Mouse (Mus musculus): Measurements from ENCODE around the gene Zfp42. TPM values are rescaled to one million over a fixed set of nuclear protein-coding genes. Genes with fewer than 3 reads are reported as not detected.

Gene Zfp42
- total RNA-seq, 2 experiments from 2014 or later: not detected

DNA sequence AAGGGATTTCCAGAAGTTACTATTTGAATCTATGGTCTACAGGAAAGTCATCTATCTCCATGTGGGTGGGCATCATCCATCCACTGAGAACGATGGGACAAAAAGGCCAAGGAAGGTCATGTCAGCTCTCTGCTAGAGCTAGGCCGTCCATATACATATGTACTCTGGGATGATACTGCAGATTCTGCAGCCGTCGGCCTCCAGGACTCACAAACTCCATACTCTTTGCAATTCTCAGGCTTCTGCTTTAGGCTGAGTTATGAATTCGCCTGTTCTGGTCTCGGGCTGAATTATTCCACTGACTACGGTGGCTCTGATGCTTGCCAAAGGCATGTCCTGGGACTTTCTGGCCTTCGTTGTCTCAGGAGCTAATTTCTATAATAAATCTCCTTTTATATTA is 58.1 kb downstream of the Zfp42 start:
- DNase-seq: no peak

Other genes with a start within 250 kb of the Zfp42 start
- not detected for gene Triml1, start 165.5 kb downstream of the Zfp42 start, total RNA-seq (2021)
- gene Triml2, start 126.4 kb downstream of the Zfp42 start, total RNA-seq (2021): not detected
- not detected for gene Adam26b, start 221.1 kb upstream of the Zfp42 start, total RNA-seq (2021)